Mouse (Mus musculus): ENCODE data around the gene Pcare. TPM values are rescaled to one million over a fixed set of nuclear protein-coding genes. Genes with fewer than 3 reads are reported as not detected.

Pcare gene
- polyA plus RNA-seq (2015; fragmentation: Illumina TruSeq; extraction: RNeasy Lipid Tissue Mini Kit (QIAGEN cat#74804); ENCODE audit: insufficient read depth, low replicate concordance): not detected

DNA sequence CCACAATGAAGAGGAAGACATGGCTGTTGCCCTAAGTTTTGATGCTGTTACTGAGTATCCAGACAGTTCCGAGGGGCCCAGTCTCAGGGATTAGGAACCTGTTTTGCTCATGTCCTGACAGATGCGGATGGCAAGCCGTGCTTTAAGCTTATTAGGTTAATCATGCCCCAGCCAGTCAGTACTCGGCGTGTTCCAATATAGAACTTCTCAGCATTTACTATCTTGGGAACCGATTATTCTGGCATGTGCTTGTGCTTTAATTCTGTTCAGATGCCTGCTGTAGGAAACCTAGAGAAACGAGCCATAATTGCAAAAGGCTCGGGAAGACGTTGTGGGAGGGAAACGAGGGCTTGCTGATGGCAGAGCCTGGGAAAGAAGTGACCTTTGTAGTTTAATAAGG is at the start of gene Pcare:
Gene Pcare, minus strand, starts transcription at position 64 of the 400 bp plus-strand sequence.

DNA sequence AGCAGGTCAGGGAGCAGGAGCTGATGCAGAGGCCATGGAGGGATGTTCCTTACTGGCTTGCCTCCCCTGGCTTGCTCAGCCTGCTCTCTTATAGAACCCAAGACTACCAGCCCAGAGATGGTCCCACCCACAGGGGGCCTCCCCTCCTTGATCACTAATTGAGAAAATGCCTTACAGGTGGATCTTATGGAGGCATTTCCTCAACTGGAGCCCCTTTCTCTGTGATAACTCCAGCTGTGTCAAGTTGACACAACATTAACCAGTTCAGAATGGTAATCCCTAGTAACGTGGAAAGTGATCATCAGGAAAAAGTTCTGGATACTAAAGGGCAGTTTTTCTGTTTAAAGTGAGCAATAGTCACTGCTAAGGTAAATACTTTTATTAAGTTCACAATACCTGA is 15.5 kb upstream of the Pcare start, which contains the start of gene Clip4:
Gene Clip4, plus strand, starts transcription at position 301 of the 400 bp plus-strand sequence.

Other genes starting within 250 kb of the Pcare start
- gene Ndc80, start 226.0 kb downstream of the Pcare start, polyA plus RNA-seq (2015; fragmentation: Illumina TruSeq; extraction: RNeasy Lipid Tissue Mini Kit (QIAGEN cat#74804); ENCODE audit: insufficient read depth, low replicate concordance): 16.4 TPM
- 0.19 TPM for gene Spdya, start 200.8 kb downstream of the Pcare start, polyA plus RNA-seq (2015; fragmentation: Illumina TruSeq; extraction: RNeasy Lipid Tissue Mini Kit (QIAGEN cat#74804); ENCODE audit: insufficient read depth, low replicate concordance)
- gene Wdr43, start 137.0 kb downstream of the Pcare start, polyA plus RNA-seq (2015; fragmentation: Illumina TruSeq; extraction: RNeasy Lipid Tissue Mini Kit (QIAGEN cat#74804); ENCODE audit: insufficient read depth, low replicate concordance): 182 TPM
- gene Togaram2, start 79.6 kb downstream of the Pcare start, polyA plus RNA-seq (2015; fragmentation: Illumina TruSeq; extraction: RNeasy Lipid Tissue Mini Kit (QIAGEN cat#74804); ENCODE audit: insufficient read depth, low replicate concordance): not detected
- 0.62 TPM for gene Clip4, start 15.6 kb upstream of the Pcare start, polyA plus RNA-seq (2015; fragmentation: Illumina TruSeq; extraction: RNeasy Lipid Tissue Mini Kit (QIAGEN cat#74804); ENCODE audit: insufficient read depth, low replicate concordance)